Comparison of ENCODE assay signal across 8 mouse cellular contexts in genomic region chr4:99656605-99657429, GRCm38 (mm10). TPM values are rescaled to one million over a fixed set of nuclear protein-coding genes. Genes with fewer than 3 reads are reported as not detected.
DNase-seq lines count a peak whose midpoint lies in the region; ATAC-seq lines count a peak whose summit lies in the region.

No protein-coding gene starts in this region.

- ATAC-seq in heart, embryonic 14.5 days (ENCODE audit: insufficient number of reproducible peaks, insufficient read depth, low FRiP score, low read depth), result no peak
- no peak for ATAC-seq in limb, embryonic 13.5 days (ENCODE audit: low FRiP score, low read depth)

- H3K27ac ChIP-seq in heart, embryonic 14.5 days (replicated peaks in 1 of 2; ENCODE audit: control insufficient read depth in 1 of 2, insufficient read depth in 1 of 2, low read depth in 2 of 2, low read length in 2 of 2), result no peak overlapping the region
- no peak overlapping the region for H3K27ac ChIP-seq in limb, embryonic 13.5 days

- peaks cover 0 to 16% of the 10 kb centered on the region in 2 experiments; a peak in 3 of 4 replicates for H3K4me1 ChIP-seq in heart, embryonic 14.5 days (ENCODE audit: control insufficient read depth in 2 of 2, insufficient read depth in 2 of 2, low read length in 2 of 2)
- peaks cover 34% of the 10 kb centered on the region for H3K4me1 ChIP-seq in limb, embryonic 13.5 days

- H3K9ac ChIP-seq in heart, embryonic 14.5 days (ENCODE audit: low read length), result no peak overlapping the region
- no peak overlapping the region for H3K9ac ChIP-seq in limb, embryonic 13.5 days

- peaks cover 92% of the 10 kb centered on the region for H3K27me3 ChIP-seq in heart, embryonic 14.5 days (ENCODE audit: control insufficient read depth, insufficient read depth, low read length)
- peaks cover 97% of the 10 kb centered on the region for H3K27me3 ChIP-seq in limb, embryonic 13.5 days

- WGBS in heart, embryonic 14.5 days, result under 1% methylated on average over 92 of the region's 92 CpGs
- 1% methylated on average over 89 of the region's 92 CpGs for WGBS in limb, embryonic 13.5 days

- peak overlapping the region; percentile 25 to 38 for H3K4me3 ChIP-seq in heart, embryonic 14.5 days (ENCODE audit: control insufficient read depth in 1 of 2, insufficient read depth in 1 of 2, low read depth in 1 of 2, low read length in 2 of 2)
- H3K4me3 ChIP-seq in limb, embryonic 13.5 days, result peak overlapping the region; percentile 41

- H3K4me2 ChIP-seq in heart, embryonic 14.5 days (ENCODE audit: low read length), result peak overlapping the region; percentile 61
- H3K4me2 ChIP-seq in limb, embryonic 13.5 days (replicated peaks), result peak overlapping the region; percentile 58

- no peaks in the 10 kb centered on the region for H3K9me3 ChIP-seq in heart, embryonic 14.5 days (ENCODE audit: control insufficient read depth, low read length)
- no peaks in the 10 kb centered on the region for H3K9me3 ChIP-seq in limb, embryonic 13.5 days

- DNase-seq in lung, postnatal 4 days, result peak; percentile 8 to 26
- no peak for DNase-seq in lung, postnatal 10 days
- peak; percentile 68 for DNase-seq in embryo, embryonic 11 days
- peak; percentile 50 for DNase-seq in retina, embryonic 14.5 days (ENCODE audit: low spot score)
- DNase-seq in gastrocnemius, adult 18-20 months (ENCODE audit: low spot score), result no peak
- no peak for DNase-seq in spleen, adult 18-20 months

- H3K36me3 ChIP-seq in heart, embryonic 14.5 days (ENCODE audit: control insufficient read depth, insufficient read depth, low read length), result no peaks in the 10 kb centered on the region
- H3K36me3 ChIP-seq in limb, embryonic 13.5 days, result no peaks in the 10 kb centered on the region

RNA-seq across cellular contexts. Expression of gene Foxd3, which starts 0.7 kb away (rescaled TPM):
- polyA plus RNA-seq in heart, embryonic 14.5 days (2014; fragmentation: Nextera tagmentation; extraction: Ambion mirVana), result not detected in 2 replicates
- 0.74 and 0.80 TPM in 2 replicates for polyA plus RNA-seq in limb, embryonic 13.5 days (2015; fragmentation: Nextera tagmentation; extraction: Ambion mirVana)
- 1 to 10 TPM; 1.1 to 1.6 TPM for total RNA-seq in gastrocnemius, adult 18-20 months (2021)

RNA-seq across cellular contexts. Expression of gene Alg6, which starts 58.6 kb away (rescaled TPM):
- 10.8 and 12.2 TPM in 2 replicates for polyA plus RNA-seq in heart, embryonic 14.5 days (2014; fragmentation: Nextera tagmentation; extraction: Ambion mirVana)
- polyA plus RNA-seq in limb, embryonic 13.5 days (2015; fragmentation: Nextera tagmentation; extraction: Ambion mirVana), result 20.5 and 21.9 TPM in 2 replicates
- total RNA-seq in gastrocnemius, adult 18-20 months (2021), result 1 to 10 TPM; 5.2 to 7.5 TPM

Comparison
In these comparisons a context has a peak if more than half of its experiments do, and no peak if none do; other contexts are left out.
1. DNase-seq: peak in lung, postnatal 4 days (2 of 2), embryo, embryonic 11 days (single experiment) and retina, embryonic 14.5 days (single experiment); none in lung, postnatal 10 days (single experiment), gastrocnemius, adult 18-20 months (single experiment) and spleen, adult 18-20 months (0 of 2).